Mouse (Mus musculus) ovary, postnatal 10 days (tissue): Measurements from ENCODE around the gene 1700049E17Rik2.
"Not testable (repeated sequence)": the region's sequence is repeated elsewhere in the genome, so short reads cannot be mapped to it uniquely, and the experiment has no call there.

Experiments
- DNase-seq: peaks from one replicate; pipeline ENCODE4 v3.0.0; 2022; ENCODE audit warnings: low spot score

The 1700049E17Rik2 gene

GRCm38 (mm10) chr14:41572911-41573310 lies at the start of gene 1700049E17Rik2:
TSS of gene 1700049E17Rik2 (plus strand) at chr14:41573211.
- not testable (repeated sequence) for DNase-seq

GRCm38 (mm10) chr14:41524695-41525094 lies 48.3 kb upstream of the 1700049E17Rik2 start:
- not testable (repeated sequence) for DNase-seq

GRCm38 (mm10) chr14:41555483-41555882 lies 17.5 kb upstream of the 1700049E17Rik2 start, which contains the start of gene Gm7970:
TSS of gene Gm7970 (minus strand) at chr14:41555583.
- DNase-seq: not testable (repeated sequence)

- not testable (repeated sequence) for DNase-seq
Observed at GRCm38 (mm10) chr14:41586346-41586745, 13.3 kb downstream of the 1700049E17Rik2 start.

GRCm38 (mm10) chr14:41600935-41601334 lies 27.9 kb downstream of the 1700049E17Rik2 start:
- DNase-seq: not testable (repeated sequence)

GRCm38 (mm10) chr14:41610690-41611089 lies 37.7 kb downstream of the 1700049E17Rik2 start:
- DNase-seq: not testable (repeated sequence)

- DNase-seq: not testable (repeated sequence)
Observed at GRCm38 (mm10) chr14:41622535-41622934, 49.5 kb downstream of the 1700049E17Rik2 start.

- DNase-seq: not testable (repeated sequence)
Observed at GRCm38 (mm10) chr14:41624512-41624911, 51.5 kb downstream of the 1700049E17Rik2 start, which contains the start of gene Gm3072. TSS of gene Gm3072 (minus strand) at chr14:41624612.

GRCm38 (mm10) chr14:41630144-41630543 lies 57.1 kb downstream of the 1700049E17Rik2 start:
- not testable (repeated sequence) for DNase-seq
